Mouse (Mus musculus): Measurements from ENCODE around the gene Gm28374. TPM values are rescaled to one million over a fixed set of nuclear protein-coding genes. Genes with fewer than 3 reads are reported as not detected.
"Not testable (repeated sequence)": the region's sequence is repeated elsewhere in the genome, so short reads cannot be mapped to it uniquely, and the experiment has no call there.

Gm28374 gene
- total RNA-seq (2021) = not detected in 2 replicates
- long read RNA-seq = 0 reads

DNA sequence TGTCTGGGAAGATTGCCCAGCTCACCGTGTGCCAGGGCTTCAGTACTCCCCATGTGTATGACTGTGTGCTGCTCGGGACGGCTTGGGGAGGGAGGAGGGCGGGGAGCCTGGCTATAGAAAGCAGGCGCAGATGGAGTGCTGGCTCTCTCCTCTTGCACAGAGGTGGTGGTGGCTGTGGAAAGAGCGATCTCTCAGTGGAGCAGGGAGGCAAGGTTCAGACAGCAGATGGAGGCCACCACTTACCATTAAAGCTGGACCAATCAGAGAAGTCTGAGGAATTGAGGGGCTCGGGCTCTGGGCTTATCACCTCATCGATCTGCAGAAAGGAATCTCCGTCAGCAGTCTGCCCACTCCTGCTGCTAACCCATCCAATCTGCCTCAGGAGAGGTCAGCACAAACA lies at the start of gene Gm28374:
Gene Gm28374, minus strand, starts transcription at position 101 of the 400 bp plus-strand sequence.
- DNase-seq = no peak

DNA sequence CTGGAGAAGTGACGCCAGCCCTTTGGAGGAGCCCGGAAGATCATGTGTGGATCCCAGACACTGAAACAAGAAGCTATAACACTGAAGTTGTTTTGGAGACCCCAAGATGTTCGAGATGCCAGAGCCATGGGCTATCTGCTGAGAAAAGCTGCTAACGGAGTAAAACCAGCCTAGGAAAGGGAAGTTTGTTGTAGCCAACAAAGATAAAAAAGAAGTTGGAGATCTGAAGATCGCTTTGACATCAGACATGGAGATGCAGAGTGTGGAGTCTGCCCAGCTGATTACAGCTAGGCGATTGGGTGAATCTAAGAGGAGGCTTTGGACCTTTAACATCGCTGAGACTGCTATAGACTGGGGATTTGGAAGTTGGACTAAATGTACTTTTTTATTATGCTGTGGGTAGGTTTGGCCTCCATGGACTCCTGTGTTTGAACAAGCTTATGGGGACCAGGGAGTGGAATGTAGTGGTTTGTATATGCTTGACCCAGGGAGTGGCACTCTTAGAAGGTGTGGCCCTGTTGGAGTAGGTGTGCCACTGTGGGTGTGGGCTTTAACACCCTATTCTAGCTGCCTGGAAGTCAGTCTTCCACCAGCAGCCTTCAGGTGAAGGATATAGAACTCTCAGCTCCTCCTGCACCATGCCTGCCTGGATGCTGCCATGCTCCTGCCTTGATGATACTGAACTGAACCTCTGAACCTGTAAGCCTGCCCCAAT lies 48.5 kb upstream of the Gm28374 start:
- DNase-seq = not testable (repeated sequence)

DNA sequence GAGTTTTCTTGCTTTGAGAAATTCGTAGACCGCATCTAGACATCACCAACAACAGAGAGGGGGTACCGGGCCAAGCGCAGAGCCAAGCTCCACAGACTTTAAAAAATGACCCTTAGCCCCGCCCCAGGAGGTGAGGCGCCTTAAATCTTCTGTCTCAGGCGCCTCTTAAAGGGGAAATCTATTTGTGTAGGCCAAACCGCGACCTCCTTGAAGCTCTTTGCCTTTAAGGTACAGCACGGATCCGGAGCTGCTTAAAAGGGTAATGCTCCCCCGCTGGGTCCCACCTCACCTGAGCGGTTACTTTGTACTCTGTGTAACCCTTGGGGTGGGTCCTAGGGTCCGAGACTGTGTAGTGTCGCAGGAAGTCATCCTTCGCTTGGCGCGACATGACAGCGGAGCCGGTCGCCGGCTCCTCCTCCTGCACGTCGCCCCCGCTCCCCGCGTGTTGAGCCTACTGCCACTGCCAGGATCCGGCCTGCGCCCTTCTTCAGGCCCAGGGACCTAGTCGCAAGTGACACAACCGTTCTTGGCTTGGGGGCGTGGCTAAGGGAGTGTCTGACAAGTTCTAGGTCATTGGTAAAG lies 45.8 kb upstream of the Gm28374 start, which contains the start of gene Snx15:
Gene Snx15, minus strand, starts transcription at position 545 of the 582 bp plus-strand sequence.
- peak; percentile 93 for DNase-seq

DNA sequence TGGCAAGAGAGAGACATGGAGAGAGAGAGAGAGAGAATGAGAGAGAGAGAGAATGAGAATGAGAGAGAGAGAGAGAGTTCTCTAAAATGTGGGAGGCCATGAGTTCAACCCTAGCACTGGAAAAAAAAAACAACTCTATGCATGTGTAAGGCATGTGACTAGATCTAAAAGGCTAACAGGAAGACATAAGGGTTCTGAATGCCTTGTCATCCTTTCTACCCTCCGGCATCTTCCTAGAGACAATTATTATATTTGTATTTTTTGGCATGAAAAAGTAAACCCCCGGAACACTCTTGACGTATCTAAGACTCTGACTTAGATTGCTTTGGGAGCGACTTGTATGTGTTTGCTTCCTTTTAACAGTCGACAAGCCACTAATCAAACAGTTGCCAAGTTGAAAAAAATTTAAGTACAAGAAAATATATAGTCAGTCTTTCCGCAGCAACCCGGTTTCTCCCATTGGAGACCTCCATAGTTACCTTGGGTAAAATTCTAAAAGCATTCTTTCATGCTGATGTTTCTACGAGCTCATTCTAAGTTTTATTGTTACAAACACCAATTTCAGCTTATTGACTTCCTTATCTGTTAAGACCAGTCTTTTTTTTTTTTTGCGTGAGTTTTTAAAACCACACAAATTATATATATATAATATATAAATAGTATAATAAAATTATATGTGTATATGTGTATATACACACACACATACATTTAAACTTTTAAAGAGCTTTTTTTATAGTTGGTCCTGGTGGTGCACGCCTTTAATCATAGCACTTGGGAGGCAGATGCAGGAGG lies 44.9 kb upstream of the Gm28374 start:
- no peak for DNase-seq

DNA sequence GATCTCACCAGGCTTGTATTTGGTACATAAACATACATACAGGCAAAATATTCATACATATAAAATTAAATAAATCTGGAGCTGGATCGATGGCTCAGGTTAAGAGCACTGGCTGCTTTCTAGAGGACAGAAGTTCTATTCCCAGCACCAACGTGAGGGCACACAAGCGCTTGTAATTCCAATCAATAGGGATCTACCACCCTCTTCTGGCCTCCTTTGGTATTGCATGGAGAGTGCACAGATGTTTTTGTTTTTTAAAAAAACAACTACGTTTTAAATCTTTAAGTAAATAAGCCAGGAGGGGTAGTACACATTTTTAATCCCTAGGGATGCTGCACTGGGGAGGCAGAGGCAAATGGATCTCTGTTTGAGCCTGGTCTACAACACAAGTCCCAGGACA lies 44.2 kb upstream of the Gm28374 start:
- DNase-seq = no peak

DNA sequence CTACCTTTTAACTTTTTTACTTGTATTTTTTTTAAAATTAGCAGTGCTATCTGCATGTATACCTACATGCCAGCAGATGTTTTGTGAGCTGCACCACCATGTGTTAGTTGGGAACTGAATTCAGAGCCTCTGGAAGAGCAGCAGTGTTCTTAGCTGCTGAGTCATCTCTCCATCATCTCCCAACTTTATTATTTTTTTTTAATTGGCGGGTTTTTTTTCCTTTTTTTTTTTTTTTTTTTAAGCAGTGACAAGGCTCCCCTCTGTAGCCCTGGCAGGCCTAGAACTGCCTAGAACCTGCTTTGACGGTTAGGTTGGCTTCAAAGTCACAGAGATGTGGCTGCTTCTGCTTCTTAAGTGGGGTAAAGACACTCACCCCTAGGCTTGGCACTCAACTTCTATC lies 42.8 kb upstream of the Gm28374 start:
- DNase-seq = no peak

DNA sequence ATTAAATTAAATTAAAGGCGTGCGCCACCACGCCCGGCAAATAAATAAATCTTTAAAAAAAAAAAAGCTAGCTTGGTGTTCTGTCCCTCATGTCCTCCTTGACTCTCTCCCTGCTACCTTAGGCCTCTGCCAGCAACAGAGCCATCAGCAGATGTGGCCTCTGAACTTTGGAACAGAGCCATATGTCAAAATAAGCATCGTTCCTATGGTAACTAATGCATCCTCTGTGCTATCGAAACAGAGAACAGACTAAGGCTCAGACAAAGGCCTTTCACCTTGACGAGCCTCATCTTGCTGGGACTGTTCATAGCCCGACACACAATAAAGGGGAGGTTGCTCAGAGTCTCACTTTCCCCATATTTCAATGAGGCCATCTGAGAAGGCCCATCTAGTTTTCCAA lies 41.3 kb upstream of the Gm28374 start:
- DNase-seq = no peak

DNA sequence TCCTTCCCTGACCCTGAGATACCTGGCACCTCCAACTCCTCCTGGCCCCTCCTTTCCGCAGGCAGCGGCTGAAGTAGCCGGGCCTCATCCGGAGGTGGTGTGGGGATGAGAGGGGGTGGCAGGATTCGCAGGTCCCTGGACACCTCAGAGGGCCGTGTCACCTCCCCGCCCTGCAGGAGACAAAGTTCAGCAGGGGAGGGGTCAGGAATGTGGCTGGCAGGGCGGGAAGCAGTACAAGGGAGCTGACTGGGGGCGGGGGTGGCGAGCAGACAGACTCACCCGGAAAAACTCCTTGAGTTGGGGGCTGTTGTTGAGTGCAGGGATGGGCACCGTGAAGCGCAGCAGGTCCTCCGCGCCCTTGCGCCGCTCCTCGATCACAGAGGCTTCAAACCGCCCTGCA lies 39.7 kb upstream of the Gm28374 start:
- no peak for DNase-seq

DNA sequence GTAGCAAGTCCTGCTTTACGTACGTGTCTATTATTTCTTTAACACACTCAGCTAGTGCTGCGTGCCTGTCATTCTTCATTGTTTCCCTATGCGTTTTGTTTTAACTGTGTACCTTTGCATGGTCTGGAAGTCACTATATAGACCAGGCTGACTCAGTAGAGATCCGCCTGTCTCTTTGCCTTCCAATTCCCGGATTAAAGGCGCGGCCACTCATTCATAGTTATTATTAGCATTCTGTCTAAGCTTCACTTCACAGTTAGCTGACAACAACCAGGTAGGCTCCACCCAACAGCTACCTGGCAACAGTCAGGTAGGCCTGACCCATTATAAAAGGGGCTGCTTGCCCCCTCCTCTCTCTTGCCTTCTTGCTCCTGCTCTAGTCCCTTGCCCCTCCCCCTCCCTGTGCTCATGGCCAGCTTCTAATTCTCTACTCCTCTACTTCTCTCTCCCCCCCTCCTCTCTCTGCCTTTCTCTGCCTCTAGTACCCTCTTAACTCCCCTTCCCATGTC lies 36.7 kb upstream of the Gm28374 start:
- DNase-seq = no peak

DNA sequence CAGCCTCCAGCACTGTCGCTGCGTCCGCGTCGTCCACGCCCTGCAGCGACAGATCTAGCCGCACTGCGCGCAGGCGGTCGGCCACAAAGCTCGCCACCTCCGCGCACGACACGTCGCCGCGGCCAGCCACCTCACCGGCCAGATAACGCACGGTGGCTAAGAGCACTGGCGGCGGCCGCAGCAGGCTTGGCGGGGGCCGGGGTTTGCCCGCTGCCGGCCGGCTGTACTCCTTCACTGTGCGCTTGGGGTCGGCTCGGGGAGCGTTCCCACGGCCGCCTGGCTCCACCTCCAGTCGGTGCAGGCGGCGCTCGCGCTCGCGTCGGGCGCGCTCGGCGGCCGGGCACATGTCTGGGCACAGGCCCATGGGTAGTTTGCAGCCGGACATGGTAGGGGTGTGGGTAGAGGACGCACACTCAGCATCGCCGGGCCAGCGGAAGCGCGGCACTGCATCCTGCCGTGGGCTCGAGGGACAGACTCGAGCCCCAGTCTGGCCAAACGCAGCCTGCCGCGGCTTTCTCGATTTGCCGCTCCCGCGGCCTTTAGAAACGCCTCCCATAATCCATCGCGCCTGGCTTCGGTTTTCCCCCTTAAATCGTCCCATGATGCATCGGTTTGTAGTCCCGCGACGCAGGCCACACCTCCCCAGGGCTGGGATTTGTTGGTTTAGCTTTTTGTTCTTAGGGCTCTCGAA lies 36.1 kb upstream of the Gm28374 start, which contains the start of gene Sac3d1:
Gene Sac3d1, minus strand, starts transcription at position 665 of the 691 bp plus-strand sequence.
- DNase-seq = peak; percentile 85

DNA sequence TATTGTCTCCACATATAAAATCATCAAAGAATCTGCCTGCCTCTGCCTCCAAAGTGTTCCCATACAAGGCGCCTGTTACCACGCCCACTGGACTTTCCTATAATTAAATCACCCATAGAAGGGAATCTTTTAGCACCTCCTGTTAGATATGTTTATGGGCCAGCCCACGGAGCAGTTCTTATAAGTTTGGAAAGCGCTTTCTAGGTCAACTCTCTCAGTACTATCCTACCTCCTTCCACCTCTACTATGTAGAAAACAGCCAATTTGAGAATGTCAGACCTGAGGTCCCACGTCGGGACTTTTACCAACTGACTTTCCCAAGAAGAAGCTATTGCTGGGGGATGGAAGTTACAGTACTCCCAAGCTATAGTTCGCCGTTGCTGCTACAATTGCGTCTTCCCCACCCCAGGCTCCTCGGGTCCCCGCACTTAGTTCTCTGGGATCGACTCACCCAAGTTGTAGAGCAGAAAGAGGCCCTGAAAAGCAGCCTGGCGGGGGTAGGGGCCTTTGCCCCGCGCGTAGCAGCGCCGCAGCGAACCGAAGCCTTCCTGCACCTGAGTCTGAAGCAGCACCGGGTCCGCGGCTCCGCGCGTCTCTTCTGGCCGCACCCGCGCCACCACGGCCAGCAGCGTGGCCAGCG lies 35.4 kb upstream of the Gm28374 start:
- no peak for DNase-seq

DNA sequence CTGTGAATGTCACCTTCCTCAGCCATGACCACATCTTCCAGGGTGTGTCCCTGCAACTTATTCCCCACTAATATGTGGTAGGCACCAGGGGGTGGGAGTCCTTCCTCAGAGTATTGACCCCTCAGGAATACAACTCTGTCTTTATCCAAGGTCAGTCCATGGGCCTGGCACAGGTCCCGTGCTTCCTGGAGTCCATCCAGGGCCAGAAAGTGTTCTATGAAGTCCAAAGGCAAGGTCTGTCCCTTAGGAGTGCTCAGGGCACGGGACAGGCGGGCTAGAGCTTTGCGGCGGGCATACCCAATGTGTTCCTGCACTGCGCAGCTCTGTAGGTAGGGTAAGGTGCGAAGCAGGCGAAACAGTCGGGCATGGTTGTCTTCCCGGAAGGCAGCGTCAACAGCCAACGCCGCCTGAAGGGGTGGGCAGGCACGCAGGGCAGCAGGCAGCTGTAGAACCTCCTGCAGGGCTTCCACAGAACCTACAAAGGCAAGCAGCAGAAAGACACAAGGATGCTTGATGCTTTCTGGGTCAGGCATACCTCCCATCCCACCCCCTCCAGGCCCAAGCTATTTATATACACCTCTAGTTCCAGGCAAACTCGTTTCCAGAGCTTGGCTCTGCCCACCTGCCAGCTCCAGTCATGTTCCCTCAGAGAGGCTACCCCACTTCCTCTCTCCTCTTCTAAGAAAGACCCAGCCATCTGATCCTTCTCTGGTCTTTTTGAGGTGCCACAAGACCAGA lies 34.2 kb upstream of the Gm28374 start:
- peak; percentile 38 for DNase-seq

DNA sequence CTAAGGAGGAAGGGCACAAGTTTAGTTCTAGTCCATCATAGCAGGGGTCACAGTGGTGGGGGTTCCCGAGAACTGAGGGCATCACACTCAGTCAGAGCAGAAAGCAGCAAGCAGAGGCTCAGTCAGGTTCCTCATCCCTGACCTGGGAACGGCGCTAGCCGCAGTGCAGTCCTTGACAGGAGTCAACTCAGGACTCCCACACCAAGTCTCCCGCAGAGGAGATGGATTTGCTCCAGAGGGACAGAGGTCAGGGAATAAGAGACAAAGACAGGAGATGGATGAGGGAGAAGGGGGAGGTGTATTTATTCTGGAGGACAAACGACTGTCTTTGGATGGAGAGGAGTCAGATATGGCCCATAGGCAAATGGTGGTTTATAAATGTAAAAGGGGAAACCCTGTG lies 31.1 kb upstream of the Gm28374 start:
- no peak for DNase-seq

DNA sequence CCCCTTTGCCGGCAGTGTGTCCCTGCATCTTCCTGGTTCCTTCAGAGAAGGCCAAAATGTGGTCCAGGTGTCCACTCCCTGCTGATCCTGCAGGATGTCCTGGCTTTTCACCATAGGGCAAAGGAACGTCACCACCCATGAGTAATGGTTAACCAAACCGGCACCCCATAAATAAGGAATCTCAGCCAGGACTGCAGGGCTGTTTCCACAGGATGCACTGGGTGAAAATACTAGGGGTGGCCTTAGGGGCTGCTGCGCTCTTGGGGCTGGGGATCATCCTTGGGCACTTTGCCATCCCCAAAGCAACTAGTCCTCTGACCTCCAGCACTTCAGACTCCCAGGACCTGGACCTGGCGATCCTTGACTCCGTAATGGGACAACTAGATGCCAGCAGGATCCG lies 23.5 kb upstream of the Gm28374 start, which contains the start of gene Naaladl1:
Gene Naaladl1, plus strand, starts transcription at position 197 of the 400 bp plus-strand sequence.
- DNase-seq = no peak

DNA sequence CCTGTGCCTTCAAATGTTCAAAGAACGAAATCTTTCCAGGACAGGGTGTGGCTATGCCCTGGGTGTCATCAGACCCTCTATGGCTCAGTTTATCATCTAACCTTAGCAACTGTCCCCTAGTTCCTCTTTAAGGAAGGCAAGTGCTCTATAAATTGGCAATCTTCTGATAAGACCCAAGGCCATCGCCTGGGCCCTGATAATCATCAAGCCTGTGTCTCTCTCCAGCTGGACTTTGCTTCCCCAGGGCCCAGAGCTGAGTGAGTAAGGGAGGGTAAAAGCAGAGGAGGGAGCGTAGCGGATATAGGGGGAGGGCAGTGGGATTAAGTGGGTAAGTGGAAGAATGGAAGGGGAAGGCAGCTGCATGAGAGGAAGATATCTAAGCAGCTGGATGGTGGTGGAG lies 22.4 kb upstream of the Gm28374 start:
- no peak for DNase-seq

DNA sequence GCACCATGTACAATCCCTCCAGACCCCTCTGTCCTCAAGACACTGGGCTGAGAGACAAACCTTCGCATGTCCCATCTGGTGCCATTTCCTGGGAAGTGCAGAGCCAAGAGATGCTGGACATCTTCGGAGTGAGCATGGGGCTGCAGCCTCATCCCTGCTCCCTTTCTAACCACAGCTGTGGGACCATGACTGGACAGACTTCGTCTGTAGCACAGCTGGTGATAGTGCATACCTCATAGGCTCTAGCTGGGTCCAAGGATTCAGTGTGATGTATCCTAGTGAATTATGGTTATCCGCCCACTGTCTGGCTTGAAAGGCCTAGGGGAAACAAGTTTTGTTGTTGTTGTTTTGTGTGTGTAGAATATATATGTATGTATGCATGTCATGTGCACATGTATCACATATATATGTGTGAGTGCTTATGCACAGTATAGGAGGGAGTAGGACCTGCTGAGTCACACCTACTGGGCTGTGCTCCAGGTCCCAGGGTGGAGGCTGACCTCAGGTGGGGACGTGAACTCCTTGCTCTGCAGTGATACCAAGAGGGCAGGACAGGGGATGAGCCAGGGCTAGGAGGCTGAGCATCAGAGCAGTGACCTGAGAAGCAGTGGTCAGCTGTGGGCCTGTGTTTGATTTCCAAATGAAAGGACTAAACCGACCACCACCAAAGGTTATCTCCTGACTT lies 20.3 kb upstream of the Gm28374 start:
- DNase-seq = no peak

DNA sequence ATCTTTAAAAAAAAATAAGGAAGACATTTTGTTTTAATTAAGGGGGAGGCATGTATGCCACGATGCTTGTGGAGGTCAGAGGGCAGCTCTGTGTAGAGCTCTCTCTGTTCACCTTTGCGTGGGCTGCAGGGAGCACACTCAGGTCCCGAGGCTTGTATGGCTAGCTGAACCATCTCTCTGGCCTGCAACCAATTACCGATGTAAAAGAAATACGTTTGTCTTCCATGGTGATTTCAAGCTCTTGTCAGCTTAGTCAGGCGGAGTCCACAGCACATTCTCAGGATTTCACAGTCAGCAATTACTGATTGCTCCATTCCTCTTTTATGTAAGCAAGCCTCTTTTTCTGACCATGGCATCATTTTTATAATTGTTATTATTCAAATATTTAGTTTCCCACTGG lies 19.1 kb upstream of the Gm28374 start:
- DNase-seq = no peak

DNA sequence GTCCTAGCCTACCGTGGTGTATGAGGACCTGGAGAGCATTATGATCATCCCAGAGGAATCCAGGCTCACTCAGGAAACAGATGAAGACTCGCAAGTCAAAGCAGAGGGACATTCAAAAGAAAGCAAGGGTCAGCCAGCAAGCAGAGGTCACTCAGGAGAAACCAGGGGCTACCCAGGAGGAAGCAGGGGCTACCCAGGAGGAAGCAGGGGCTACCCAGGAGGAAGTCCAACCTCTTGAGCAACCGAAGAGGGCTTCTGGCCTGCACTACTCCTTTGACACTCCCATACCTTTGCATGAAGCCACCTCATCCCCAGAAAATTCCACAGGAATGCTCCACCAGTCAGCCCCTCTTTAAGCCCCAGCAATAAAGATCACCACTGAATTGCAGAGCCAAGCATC lies 15.8 kb upstream of the Gm28374 start:
- DNase-seq = no peak

DNA sequence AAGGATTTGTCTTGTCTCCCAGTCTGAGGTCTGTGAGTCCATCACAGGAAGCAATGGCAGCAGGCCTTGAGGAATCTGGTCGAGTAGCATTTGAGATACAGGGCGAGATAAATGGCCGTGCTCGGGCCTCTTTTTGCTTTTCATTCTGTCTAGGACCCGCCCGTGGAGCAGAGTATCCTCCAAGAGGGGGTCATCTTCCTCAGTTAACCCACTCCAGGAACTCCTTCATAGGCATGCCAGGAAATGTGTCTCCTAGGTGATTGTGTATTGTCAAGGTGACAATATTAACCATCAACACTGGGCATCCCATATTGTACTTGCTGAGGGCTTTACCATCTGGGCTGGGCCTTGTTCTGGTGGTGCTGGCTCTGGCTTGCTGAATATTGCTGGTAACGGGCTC lies 12.1 kb upstream of the Gm28374 start, which contains the start of gene AC131692.1:
Gene AC131692.1, plus strand, starts transcription at position 301 of the 400 bp plus-strand sequence.
- DNase-seq = no peak

DNA sequence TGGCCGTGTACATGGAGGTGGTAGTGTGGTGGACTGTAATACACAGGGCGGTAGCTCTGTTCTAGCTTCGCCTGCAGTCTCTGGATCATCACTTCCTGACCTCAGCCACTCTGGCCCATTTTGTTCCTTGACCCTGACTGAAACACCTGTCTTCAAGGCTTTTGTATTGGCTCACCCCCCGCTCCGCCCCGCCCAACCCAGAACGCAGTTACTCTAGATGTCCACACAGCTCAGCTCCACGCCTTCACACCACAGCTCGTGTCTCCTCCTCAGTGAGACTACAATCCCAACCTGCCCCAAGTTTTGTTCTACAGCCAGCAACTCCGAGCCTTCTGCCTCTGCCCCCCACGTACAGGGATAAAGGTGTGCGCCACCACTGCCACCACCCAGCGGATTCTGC lies 6.8 kb upstream of the Gm28374 start:
- no peak for DNase-seq
